Mouse (Mus musculus) thymus, postnatal 4 days (tissue): ENCODE measurements around the gene Gpx4.
A peak's percentile ranks its signal among the peaks of the same experiment; 100 is the strongest.
"Not testable (repeated sequence)": the region's sequence is repeated elsewhere in the genome, so short reads cannot be mapped to it uniquely, and the experiment has no call there.

Source experiments
- DNase-seq: peaks from one replicate; pipeline ENCODE4 v3.0.0; 2021

The Gpx4 gene

GRCm38 (mm10) chr10:80050885-80051617 is 4.1 kb downstream of the Gpx4 start:
- DNase-seq = no peak

- DNase-seq = peak; percentile 61
Observed at GRCm38 (mm10) chr10:80051618-80052373, 4.8 kb downstream of the Gpx4 start.

GRCm38 (mm10) chr10:80052374-80052764 is 5.4 kb downstream of the Gpx4 start:
- DNase-seq = no peak

- peak; percentile 99 for DNase-seq
Observed at GRCm38 (mm10) chr10:80053259-80053780, 6.4 kb downstream of the Gpx4 start.

- peak; percentile 82 for DNase-seq
Observed at GRCm38 (mm10) chr10:80053831-80054815, 7.2 kb downstream of the Gpx4 start.

GRCm38 (mm10) chr10:80054911-80055310 is 7.9 kb downstream of the Gpx4 start:
- not testable (repeated sequence) for DNase-seq

GRCm38 (mm10) chr10:80055364-80055763 is 8.4 kb downstream of the Gpx4 start:
- no peak for DNase-seq

- DNase-seq = no peak
Observed at GRCm38 (mm10) chr10:80055891-80056290, 8.9 kb downstream of the Gpx4 start.

GRCm38 (mm10) chr10:80056506-80056905 is 9.5 kb downstream of the Gpx4 start:
- DNase-seq = no peak

- no peak for DNase-seq
Observed at GRCm38 (mm10) chr10:80056976-80057682, 10.2 kb downstream of the Gpx4 start.

GRCm38 (mm10) chr10:80057683-80058326 is 10.8 kb downstream of the Gpx4 start:
- DNase-seq = no peak

- DNase-seq = no peak
Observed at GRCm38 (mm10) chr10:80063104-80063503, 16.1 kb downstream of the Gpx4 start.

- DNase-seq = peak; percentile 68
Observed at GRCm38 (mm10) chr10:80063877-80064650, 17.1 kb downstream of the Gpx4 start.

GRCm38 (mm10) chr10:80069251-80069650 is 22.3 kb downstream of the Gpx4 start:
- no peak for DNase-seq

- DNase-seq = no peak
Observed at GRCm38 (mm10) chr10:80069948-80070450, 23.0 kb downstream of the Gpx4 start.

- no peak for DNase-seq
Observed at GRCm38 (mm10) chr10:80070837-80071515, 24.0 kb downstream of the Gpx4 start.

GRCm38 (mm10) chr10:80071516-80071900 is 24.5 kb downstream of the Gpx4 start:
- no peak for DNase-seq

GRCm38 (mm10) chr10:80072623-80073489 is 25.9 kb downstream of the Gpx4 start:
- no peak for DNase-seq
